Mouse (Mus musculus): ENCODE measurements around the gene Emsy. TPM values are rescaled to one million over a fixed set of nuclear protein-coding genes. Genes with fewer than 3 reads are reported as not detected.

The Emsy gene
- total and polyA plus RNA-seq, 2 experiments from 2014 or later = 8.8 to 20.1 TPM

DNA sequence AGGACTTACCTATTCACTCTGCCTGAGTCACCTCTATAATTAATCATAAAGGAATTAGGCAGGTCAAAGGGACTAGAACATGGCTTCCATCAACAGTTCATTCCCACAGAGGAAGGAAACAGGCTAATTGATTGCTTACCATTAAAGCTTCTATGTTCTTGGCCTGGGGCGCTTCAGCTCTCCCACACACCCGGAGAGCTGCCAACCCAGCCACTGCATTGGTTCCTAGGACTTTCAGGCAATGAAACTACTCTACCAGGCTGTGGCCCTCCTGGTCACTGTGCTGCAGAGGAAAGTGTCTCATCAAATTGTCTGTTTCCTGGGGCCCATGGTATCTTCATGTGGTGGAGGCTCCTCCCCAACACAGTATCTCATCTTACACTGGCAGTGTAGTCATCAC lies 20.9 kb upstream of the Emsy start:
- H3K27me3 ChIP-seq (ENCODE audit: control insufficient read depth, insufficient read depth, low read length) = no peaks in the 10 kb centered on the region
- no peaks in the 10 kb centered on the region for H3K9me3 ChIP-seq (replicated peaks; ENCODE audit: control insufficient read depth, low read length)
- H3K4me2 ChIP-seq (ENCODE audit: low read depth, low read length) = peak overlapping the region; percentile 59
- no peaks in the 10 kb centered on the region for H3K36me3 ChIP-seq (replicated peaks; ENCODE audit: control insufficient read depth, insufficient read depth, low read length)
- TF ChIP-seq CTCF (IDR thresholded peaks at IDR 0.05; ENCODE audit: low read depth) = no peak
- no peak for TF ChIP-seq EP300 (IDR thresholded peaks at IDR 0.05; ENCODE audit: low read depth)
- ATAC-seq (ENCODE audit: insufficient read depth, low read depth) (no peak), DNase-seq (ENCODE audit: low spot score) (no peak)
- no peak overlapping the region for H3K9ac ChIP-seq (replicated peaks; ENCODE audit: low read depth, low read length)
- H3K4me3 ChIP-seq (ENCODE audit: low read depth, low read length) = no peak overlapping the region
- WGBS = 90% methylated on average over 2 of the region's 2 CpGs
- no peak overlapping the region for H3K27ac ChIP-seq (ENCODE audit: low read depth)
- peaks cover 38% of the 10 kb centered on the region for H3K4me1 ChIP-seq (ENCODE audit: control insufficient read depth, insufficient read depth)

DNA sequence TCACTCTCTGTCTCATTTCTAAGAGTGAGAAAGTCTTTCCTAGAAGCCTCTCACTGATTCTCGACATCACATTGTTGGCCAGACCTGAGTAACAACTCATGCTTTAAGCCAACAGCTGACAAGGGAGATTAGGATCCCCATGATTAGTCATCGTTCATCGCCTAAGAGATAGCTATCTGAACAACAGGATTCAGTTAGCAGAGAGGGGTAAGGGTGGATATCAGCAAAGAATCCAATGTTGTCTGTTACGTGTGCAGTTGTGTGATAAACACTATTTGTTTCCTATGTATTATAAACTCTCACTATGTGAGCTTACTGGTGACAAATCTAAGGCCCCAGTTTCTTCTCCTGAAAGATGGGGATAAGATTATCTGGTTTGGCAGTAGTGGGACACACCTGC lies 17.8 kb upstream of the Emsy start:
- no peak overlapping the region for H3K4me3 ChIP-seq (ENCODE audit: low read depth, low read length)
- H3K9ac ChIP-seq (replicated peaks; ENCODE audit: low read depth, low read length) = no peak overlapping the region
- H3K9me3 ChIP-seq (replicated peaks; ENCODE audit: control insufficient read depth, low read length) = no peaks in the 10 kb centered on the region
- WGBS = 60% methylated on average over 4 of the region's 4 CpGs
- ATAC-seq (ENCODE audit: insufficient read depth, low read depth) = no peak
- peaks cover 47% of the 10 kb centered on the region for H3K4me1 ChIP-seq (ENCODE audit: control insufficient read depth, insufficient read depth)
- H3K4me2 ChIP-seq (ENCODE audit: low read depth, low read length) = no peak overlapping the region
- H3K27me3 ChIP-seq (ENCODE audit: control insufficient read depth, insufficient read depth, low read length) = no peaks in the 10 kb centered on the region
- H3K27ac ChIP-seq (ENCODE audit: low read depth) = no peak overlapping the region
- TF ChIP-seq CTCF (IDR thresholded peaks at IDR 0.05; ENCODE audit: low read depth) = no peak
- TF ChIP-seq EP300 (IDR thresholded peaks at IDR 0.05; ENCODE audit: low read depth) = no peak
- no peaks in the 10 kb centered on the region for H3K36me3 ChIP-seq (replicated peaks; ENCODE audit: control insufficient read depth, insufficient read depth, low read length)
- no peak for DNase-seq (ENCODE audit: low spot score)

DNA sequence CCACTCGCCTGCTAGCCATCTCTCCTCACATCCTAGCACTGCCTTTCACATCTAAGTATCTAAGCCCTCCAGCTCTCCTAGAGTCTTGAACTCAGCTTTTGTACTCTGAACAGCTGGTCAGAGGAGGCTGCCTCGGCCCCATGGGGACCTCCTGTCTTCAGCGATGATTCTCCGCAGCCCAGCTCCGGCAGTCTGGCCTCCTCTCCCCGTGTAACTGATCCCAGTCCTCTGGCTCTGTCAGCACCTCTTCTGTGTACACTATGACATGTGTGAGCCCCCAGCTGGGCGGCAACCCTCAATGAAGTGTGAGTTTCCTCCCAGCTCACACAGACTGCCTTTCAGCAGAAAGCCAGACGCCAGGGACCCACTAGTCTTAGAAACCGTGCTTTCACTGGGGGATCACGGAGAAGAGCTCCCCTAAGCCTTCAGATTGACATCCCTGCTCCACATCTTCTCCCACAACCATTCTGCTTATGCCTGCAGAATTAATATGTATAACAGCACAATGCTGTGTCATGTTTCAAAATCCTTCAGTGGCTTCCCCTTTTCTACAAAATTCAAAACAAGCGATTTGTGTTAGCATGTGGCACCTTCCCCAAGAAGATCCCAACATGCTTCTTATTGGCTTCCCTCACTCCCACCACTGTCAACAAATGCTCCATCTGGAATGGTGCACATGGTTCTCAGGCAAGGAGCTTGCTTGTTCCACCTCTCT lies 15.8 kb upstream of the Emsy start:
- WGBS = 33% methylated on average over 11 of the region's 11 CpGs
- DNase-seq (ENCODE audit: low spot score) = peak; percentile 65
- Histone ChIP-seq H3K4me2 (ENCODE audit: low read depth, low read length) (peak overlapping the region; percentile 26), H3K36me3 (replicated peaks; ENCODE audit: control insufficient read depth, insufficient read depth, low read length) (no peaks in the 10 kb centered on the region), H3K4me1 (ENCODE audit: control insufficient read depth, insufficient read depth) (peaks cover 30% of the 10 kb centered on the region), H3K27ac (ENCODE audit: low read depth) (peak overlapping the region; percentile 50), H3K27me3 (ENCODE audit: control insufficient read depth, insufficient read depth, low read length) (no peaks in the 10 kb centered on the region), H3K9me3 (replicated peaks; ENCODE audit: control insufficient read depth, low read length) (no peaks in the 10 kb centered on the region), H3K4me3 (ENCODE audit: low read depth, low read length) (no peak overlapping the region), H3K9ac (replicated peaks; ENCODE audit: low read depth, low read length) (no peak overlapping the region)
- peak; percentile 87 for ATAC-seq (ENCODE audit: insufficient read depth, low read depth)
- no peak for TF ChIP-seq CTCF (IDR thresholded peaks at IDR 0.05; ENCODE audit: low read depth)
- no peak for TF ChIP-seq EP300 (IDR thresholded peaks at IDR 0.05; ENCODE audit: low read depth)

DNA sequence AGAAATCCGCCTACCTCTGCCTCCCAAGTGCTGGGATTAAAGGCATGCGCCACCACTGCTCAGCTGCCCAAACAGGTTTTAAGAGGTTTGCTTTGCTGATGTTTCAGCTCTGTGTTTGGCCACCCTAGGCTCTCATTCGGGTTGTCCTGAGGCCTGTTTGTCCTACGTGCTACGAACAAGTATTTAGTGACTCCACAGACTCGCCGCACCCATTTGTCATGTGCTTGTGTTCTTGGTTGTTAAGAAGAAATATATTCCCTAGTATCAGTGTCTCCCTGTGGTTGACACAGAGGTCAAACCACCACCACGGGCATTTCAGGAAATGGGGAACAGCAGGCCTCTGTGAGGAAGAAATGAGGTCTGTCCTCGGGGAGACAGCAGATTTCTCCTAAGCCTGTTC lies 14.8 kb upstream of the Emsy start:
- no peak for DNase-seq (ENCODE audit: low spot score)
- TF ChIP-seq CTCF (IDR thresholded peaks at IDR 0.05; ENCODE audit: low read depth) = no peak
- no peak overlapping the region; the same call in 1 of the 2 replicates for H3K4me2 ChIP-seq (ENCODE audit: low read depth, low read length)
- H3K4me1 ChIP-seq (ENCODE audit: control insufficient read depth, insufficient read depth) = peaks cover 26% of the 10 kb centered on the region
- no peak for ATAC-seq (ENCODE audit: insufficient read depth, low read depth)
- no peaks in the 10 kb centered on the region for H3K9me3 ChIP-seq (replicated peaks; ENCODE audit: control insufficient read depth, low read length)
- 70% methylated on average over 9 of the region's 9 CpGs for WGBS
- H3K36me3 ChIP-seq (replicated peaks; ENCODE audit: control insufficient read depth, insufficient read depth, low read length) = no peaks in the 10 kb centered on the region
- no peak overlapping the region for H3K9ac ChIP-seq (replicated peaks; ENCODE audit: low read depth, low read length)
- H3K27ac ChIP-seq (ENCODE audit: low read depth) = 0 out of 2 replicates have a peak overlapping the region, but pooled peaks have one; percentile 50
- H3K4me3 ChIP-seq (ENCODE audit: low read depth, low read length) = no peak overlapping the region
- no peaks in the 10 kb centered on the region for H3K27me3 ChIP-seq (ENCODE audit: control insufficient read depth, insufficient read depth, low read length)

DNA sequence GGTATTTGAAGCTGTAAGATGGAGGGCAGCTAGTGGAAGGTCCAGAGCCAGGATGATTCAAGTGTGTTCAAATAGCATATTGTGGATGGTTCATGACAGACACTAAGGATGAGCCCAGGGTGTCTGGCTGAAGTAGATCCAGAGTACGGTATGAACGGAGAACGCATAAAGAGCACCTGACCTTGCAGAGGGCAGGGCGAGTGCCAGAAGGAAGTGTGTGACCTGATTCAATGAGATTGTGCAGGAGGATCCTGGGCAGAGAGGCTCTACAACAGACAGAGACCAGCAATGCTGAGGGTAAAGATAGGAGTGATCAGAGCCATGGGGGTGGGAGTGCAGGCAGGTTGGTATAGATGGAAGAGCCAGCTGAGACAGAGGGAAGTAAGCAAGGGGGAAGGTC lies 14.2 kb upstream of the Emsy start:
- H3K36me3 ChIP-seq (replicated peaks; ENCODE audit: control insufficient read depth, insufficient read depth, low read length) = no peaks in the 10 kb centered on the region
- TF ChIP-seq EP300 (IDR thresholded peaks at IDR 0.05; ENCODE audit: low read depth) (no peak), CTCF (IDR thresholded peaks at IDR 0.05; ENCODE audit: low read depth) (no peak)
- ATAC-seq (ENCODE audit: insufficient read depth, low read depth) (no peak), DNase-seq (ENCODE audit: low spot score) (no peak)
- 74% methylated on average over 4 of the region's 4 CpGs for WGBS
- H3K27me3 ChIP-seq (ENCODE audit: control insufficient read depth, insufficient read depth, low read length) = no peaks in the 10 kb centered on the region
- no peak overlapping the region for H3K4me3 ChIP-seq (ENCODE audit: low read depth, low read length)
- no peak overlapping the region for H3K4me2 ChIP-seq (ENCODE audit: low read depth, low read length)
- no peaks in the 10 kb centered on the region for H3K9me3 ChIP-seq (replicated peaks; ENCODE audit: control insufficient read depth, low read length)
- H3K4me1 ChIP-seq (ENCODE audit: control insufficient read depth, insufficient read depth) = peaks cover 23% of the 10 kb centered on the region
- no peak overlapping the region for H3K27ac ChIP-seq (ENCODE audit: low read depth)
- H3K9ac ChIP-seq (replicated peaks; ENCODE audit: low read depth, low read length) = no peak overlapping the region

Data from heart, postnatal 0 days (tissue).